Mouse (Mus musculus): Measurements from ENCODE around the gene Pdcd1.

DNA sequence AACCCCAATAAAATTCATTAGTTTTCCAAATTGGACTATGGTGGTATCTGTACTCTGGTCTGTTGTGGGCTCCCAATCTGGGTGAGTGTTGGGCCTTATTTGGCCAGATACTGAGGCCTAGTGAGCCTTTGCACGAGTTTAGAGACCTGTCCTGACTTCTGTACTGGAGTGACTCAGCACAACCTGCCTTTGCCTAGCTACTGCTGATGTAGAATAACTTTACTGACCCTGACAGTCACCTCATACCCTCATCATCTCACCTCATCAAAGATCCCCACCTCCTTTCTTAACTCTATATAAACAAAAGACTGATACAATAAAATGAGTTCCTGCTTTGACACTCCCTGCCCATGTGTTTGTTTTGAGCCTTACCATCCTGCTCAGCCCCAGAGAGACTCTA is 24.3 kb upstream of the Pdcd1 start:
- TF ChIP-seq CTCF (IDR thresholded peaks at IDR 0.05; ENCODE audit: extremely low read depth, insufficient read depth, low read length) (no peak), POLR2A (IDR thresholded peaks at IDR 0.05; ENCODE audit: extremely low read depth, insufficient read depth, low read length) (no peak)
